Mouse (Mus musculus): ENCODE results near the gene Cfap20.

DNA sequence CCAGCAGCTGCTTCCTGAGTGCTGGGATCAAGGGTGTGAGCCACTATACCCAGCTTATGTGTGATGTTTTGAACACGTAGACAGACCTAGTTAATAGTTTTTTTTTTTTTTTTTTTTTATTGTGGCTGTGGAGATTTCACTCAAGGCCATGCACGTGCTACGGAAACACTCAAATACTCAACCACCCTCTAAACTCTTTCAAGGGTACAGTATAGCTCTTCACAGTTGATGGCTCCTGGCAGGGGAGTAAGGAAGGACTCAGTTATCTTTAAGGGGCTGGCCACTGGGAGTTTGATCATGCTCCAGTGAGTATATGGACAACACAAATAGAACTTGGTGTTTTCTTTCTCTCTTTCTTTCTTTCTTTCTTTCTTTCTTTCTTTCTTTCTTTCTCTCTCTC lies 50.2 kb downstream of the Cfap20 start:
- TF ChIP-seq POLR2A (IDR thresholded peaks at IDR 0.05; ENCODE audit: borderline replicate concordance, control insufficient read depth, low read depth, low read length), result no peak
- no peak for TF ChIP-seq CTCF (IDR thresholded peaks at IDR 0.05; ENCODE audit: control insufficient read depth, insufficient read depth, low read length)
